In genomic region chr5:131307656-131308151, GRCm38 (mm10) we compare ENCODE assay signal across 9 mouse cellular contexts. TPM values are rescaled to one million over a fixed set of nuclear protein-coding genes. Genes with fewer than 3 reads are reported as not detected.
DNase-seq lines count a peak whose midpoint lies in the region; ATAC-seq and TF ChIP-seq lines count a peak whose summit lies in the region.
"Had no signal": no experiment of that assay in that cellular context is flagged by ENCODE, and none has a peak within 500 bp of the region (broad histone marks: within the 10 kb centered on the region; RNA-seq: fewer than 3 reads in every experiment).

No protein-coding gene starts in this region.

- peak; percentile 17; the same call in 1 of the 2 replicates for ATAC-seq in granulocyte monocyte progenitor cell, adult 5-6 weeks (replicated peaks; ENCODE audit: poor library complexity, severe bottlenecking)
- ATAC-seq in intestine, embryonic 16.5 days: peak; percentile 90
- peak; percentile 93 for ATAC-seq in midbrain, embryonic 11.5 days (ENCODE audit: low FRiP score)
- no peak for ATAC-seq in inflammation-experienced regulatory T-cells, adult 6 months

- TF ChIP-seq CTCF in small intestine, adult 2 months (IDR thresholded peaks at IDR 0.05; ENCODE audit: extremely low read depth, insufficient read length, insufficient replicate concordance, low read depth, low read length): no peak

- peak overlapping the region; percentile 94 for H3K4me2 ChIP-seq in intestine, embryonic 16.5 days (ENCODE audit: low read depth, low read length)
- peak overlapping the region; percentile 98 for H3K4me2 ChIP-seq in midbrain, embryonic 11.5 days

- no peak for TF ChIP-seq POLR2A in small intestine, adult 2 months (IDR thresholded peaks at IDR 0.05; ENCODE audit: low read depth, low read length)

- under 1% methylated on average over 36 of the region's 36 CpGs for WGBS in embryonic facial prominence, embryonic 10.5 days
- under 1% methylated on average over 36 of the region's 36 CpGs for WGBS in intestine, embryonic 16.5 days
- under 1% methylated on average over 33 of the region's 36 CpGs for WGBS in midbrain, embryonic 11.5 days
- WGBS in small intestine, adult 2 months: 2% methylated on average over 32 of the region's 36 CpGs

- DNase-seq in adrenal gland, postnatal 36 days: peak; percentile 80 to 85
- peak; percentile 90 for DNase-seq in embryonic facial prominence, embryonic 10.5 days (ENCODE audit: low spot score)
- DNase-seq in left cerebral cortex, postnatal 36 days (ENCODE audit: low spot score in 2 of 2): peak; percentile 87 to 91
- DNase-seq in midbrain, embryonic 11.5 days (ENCODE audit: low spot score, missing footprints): peak; percentile 98

- peaks cover 54% of the 10 kb centered on the region for H3K27me3 ChIP-seq in embryonic facial prominence, embryonic 10.5 days (replicated peaks; ENCODE audit: low read depth, poor library complexity, severe bottlenecking)
- peaks cover 23% of the 10 kb centered on the region for H3K27me3 ChIP-seq in intestine, embryonic 16.5 days (replicated peaks; ENCODE audit: control insufficient read depth, insufficient read depth, low read length)
- H3K27me3 ChIP-seq in midbrain, embryonic 11.5 days (ENCODE audit: control insufficient read depth, insufficient read depth, low read length): peaks cover 23% of the 10 kb centered on the region
- H3K27me3 ChIP-seq in small intestine, adult 2 months (ENCODE audit: control insufficient read depth, insufficient read depth, low read length): no peaks in the 10 kb centered on the region

- no peaks in the 10 kb centered on the region for H3K9me3 ChIP-seq in embryonic facial prominence, embryonic 10.5 days
- H3K9me3 ChIP-seq in intestine, embryonic 16.5 days (ENCODE audit: control insufficient read depth, low read length): no peaks in the 10 kb centered on the region
- no peaks in the 10 kb centered on the region for H3K9me3 ChIP-seq in midbrain, embryonic 11.5 days (ENCODE audit: control insufficient read depth, low read length)

- H3K9ac ChIP-seq in intestine, embryonic 16.5 days (ENCODE audit: low read depth, low read length): peak overlapping the region; percentile 53
- peak overlapping the region; percentile 68 for H3K9ac ChIP-seq in midbrain, embryonic 11.5 days (ENCODE audit: low read length)

- H3K4me1 ChIP-seq in embryonic facial prominence, embryonic 10.5 days: peaks cover 27% of the 10 kb centered on the region
- H3K4me1 ChIP-seq in intestine, embryonic 16.5 days (ENCODE audit: control insufficient read depth, insufficient read depth, low read length): no peaks in the 10 kb centered on the region
- peaks cover 4% of the 10 kb centered on the region for H3K4me1 ChIP-seq in midbrain, embryonic 11.5 days (ENCODE audit: control insufficient read depth, insufficient read depth, low read length)
- no peaks in the 10 kb centered on the region for H3K4me1 ChIP-seq in small intestine, adult 2 months (ENCODE audit: control insufficient read depth, insufficient read depth, insufficient read length, low read length)

- H3K27ac ChIP-seq in embryonic facial prominence, embryonic 10.5 days (replicated peaks): peak overlapping the region; percentile 82
- H3K27ac ChIP-seq in intestine, embryonic 16.5 days (ENCODE audit: low read length): peak overlapping the region; percentile 33; the same call in 1 of the 2 replicates
- peak overlapping the region; percentile 48 for H3K27ac ChIP-seq in midbrain, embryonic 11.5 days (ENCODE audit: low read depth, low read length)
- no peak overlapping the region; the same call in 1 of the 2 replicates for H3K27ac ChIP-seq in small intestine, adult 2 months (ENCODE audit: insufficient read depth, low read depth, low read length)

- intact Hi-C loops in left cerebral cortex, postnatal 36 days (cut with DNase I): loop anchor here (5.0 to 10.0 kb wide), 2 partner anchors 120 to 303 kb away; no protein-coding TSS in a partner anchor

- no peaks in the 10 kb centered on the region for H3K36me3 ChIP-seq in embryonic facial prominence, embryonic 10.5 days (replicated peaks)
- no peaks in the 10 kb centered on the region for H3K36me3 ChIP-seq in intestine, embryonic 16.5 days (ENCODE audit: control insufficient read depth, insufficient read depth, low read length)
- no peaks in the 10 kb centered on the region for H3K36me3 ChIP-seq in midbrain, embryonic 11.5 days (ENCODE audit: control insufficient read depth, insufficient read depth, low read length)
- no peaks in the 10 kb centered on the region for H3K36me3 ChIP-seq in small intestine, adult 2 months (ENCODE audit: control insufficient read depth, insufficient read depth, low read length)

- peak overlapping the region; percentile 82 for H3K4me3 ChIP-seq in embryonic facial prominence, embryonic 10.5 days
- H3K4me3 ChIP-seq in intestine, embryonic 16.5 days (ENCODE audit: low read length): peak overlapping the region; percentile 62
- peak overlapping the region; percentile 64 for H3K4me3 ChIP-seq in midbrain, embryonic 11.5 days (ENCODE audit: low read depth, low read length)
- peak overlapping the region; percentile 60 for H3K4me3 ChIP-seq in small intestine, adult 2 months (ENCODE audit: low read depth, low read length)
- H3K4me3 ChIP-seq: erythroblast, embryonic 14.5 days had no signal

RNA-seq across cellular contexts. Expression of gene Galnt17, which starts 0.6 kb away (rescaled TPM):
- total RNA-seq in adrenal gland, postnatal 36 days (2021): 1 to 10 TPM; 4.0 to 4.2 TPM
- 0.85 and 1.7 TPM in 2 replicates for polyA plus RNA-seq in embryonic facial prominence, embryonic 10.5 days (2016; fragmentation: Nextera tagmentation; extraction: Ambion mirVana)
- not detected in 2 replicates for total RNA-seq in granulocyte monocyte progenitor cell, adult 5-6 weeks (2014; fragmentation: Nextera tagmentation)
- not detected in 2 replicates for total RNA-seq in granulocyte monocyte progenitor cell, adult 5-6 weeks (2017)
- 0.56 and 0.59 TPM in 2 replicates for polyA plus RNA-seq in intestine, embryonic 16.5 days (2015; fragmentation: Nextera tagmentation; extraction: Ambion mirVana)
- 10 to 100 TPM; 35.9 to 38.5 TPM for total RNA-seq in left cerebral cortex, postnatal 36 days (2021)
- 0.62 and 0.79 TPM in 2 replicates for polyA plus RNA-seq in midbrain, embryonic 11.5 days (2014; fragmentation: Nextera tagmentation; extraction: Ambion mirVana)
- polyA plus RNA-seq in small intestine, adult 2 months (2012; rRNA removed): 0.44 and 0.48 TPM in 2 replicates
- polyA plus RNA-seq in inflammation-experienced regulatory T-cells, adult 6 months (2017; shearing (Covaris generic)): not detected
- polyA plus RNA-seq: erythroblast, embryonic 14.5 days had no signal
